Mouse (Mus musculus) myocyte (in vitro differentiated cells): ENCODE results near the gene Olfr1313.

Source experiments
- CEBPB ChIP-seq: IDR thresholded peaks from 2 replicates; pipeline ENCODE4 v1.6.1; 2011; ENCODE audit warnings: mild to moderate bottlenecking, moderate library complexity; ENCODE audit not compliant: poor library complexity, insufficient read depth, severe bottlenecking
- MAX ChIP-seq: IDR thresholded peaks from one replicate; pipeline ENCODE4 v1.6.1; 2011; ENCODE audit warnings: low read depth, mild to moderate bottlenecking, control low read depth
- MYOG ChIP-seq, 3 experiments: IDR thresholded peaks; one replicate each; pipeline ENCODE4 v1.6.1; 2011; ENCODE audit warnings: control low read depth in 2 of 3, low read depth in 2 of 3, mild to moderate bottlenecking in 2 of 3; ENCODE audit not compliant: insufficient read length in 2 of 3, control insufficient read depth in 1 of 3, insufficient read depth in 1 of 3
- POLR2A ChIP-seq: IDR thresholded peaks from one replicate; pipeline ENCODE4 v1.6.1; 2011; ENCODE audit warnings: low read depth, mild to moderate bottlenecking, control low read depth, moderate library complexity; ENCODE audit not compliant: insufficient read length
- POLR2AphosphoS2 ChIP-seq: IDR thresholded peaks from one replicate; pipeline ENCODE4 v1.6.1; 2011; ENCODE audit warnings: low read depth, control low read depth; ENCODE audit not compliant: insufficient read length
- REST ChIP-seq: IDR thresholded peaks from one replicate; pipeline ENCODE4 v1.6.1; 2011; ENCODE audit warnings: mild to moderate bottlenecking, control low read depth, moderate library complexity; ENCODE audit not compliant: insufficient read depth, insufficient read length
- SRF ChIP-seq: IDR thresholded peaks from one replicate; pipeline ENCODE4 v1.6.1; 2011; ENCODE audit warnings: low read depth; ENCODE audit not compliant: control insufficient read depth, insufficient read length
- USF1 ChIP-seq: IDR thresholded peaks from one replicate; pipeline ENCODE4 v1.6.1; 2011; ENCODE audit warnings: low read depth, mild to moderate bottlenecking, control low read depth, moderate library complexity

GRCm38 (mm10) chr2:112115340-112115739 is 37.7 kb upstream of the Olfr1313 start, which contains the start of gene Olfr1315-ps1:
- TF ChIP-seq POLR2AphosphoS2 (no peak), POLR2A (no peak), USF1 (no peak), MYOG (IDR thresholded peaks at IDR 0.05; ENCODE audit: control insufficient read depth in 1 of 3, insufficient read depth in 1 of 3, insufficient read length in 2 of 3, low read depth in 2 of 3) (no peak), MAX (no peak), CEBPB (no peak), REST (no peak), SRF (no peak)
